Mouse (Mus musculus): ENCODE results near the gene Stambp.
"Not testable (repeated sequence)": the region's sequence is repeated elsewhere in the genome, so short reads cannot be mapped to it uniquely, and the experiment has no call there.

The Stambp gene

DNA sequence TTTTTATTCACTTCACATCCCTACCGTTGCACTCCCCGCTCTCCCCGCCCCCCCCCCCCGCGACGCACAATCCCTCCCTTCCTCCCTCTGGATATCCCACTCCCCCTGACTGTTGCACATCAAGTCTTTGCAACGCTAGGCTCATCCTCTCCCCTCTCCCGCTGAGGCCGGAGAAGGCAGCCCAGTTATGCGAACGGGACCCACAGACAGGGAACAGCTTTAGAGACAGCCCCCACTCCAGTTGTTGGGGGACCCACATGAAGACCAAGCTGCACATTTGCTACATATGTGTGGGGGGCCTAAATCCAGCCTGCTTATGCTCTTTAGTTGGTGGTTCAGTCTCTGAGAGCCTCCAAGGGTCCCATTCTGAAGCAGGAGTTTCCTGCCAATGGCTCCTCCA lies at the start of gene Stambp:
Stambp (minus strand) TSS at position 59 of the 400 bp plus-strand sequence.
- DNase-seq (ENCODE audit: low spot score in 2 of 2), result no peak

DNA sequence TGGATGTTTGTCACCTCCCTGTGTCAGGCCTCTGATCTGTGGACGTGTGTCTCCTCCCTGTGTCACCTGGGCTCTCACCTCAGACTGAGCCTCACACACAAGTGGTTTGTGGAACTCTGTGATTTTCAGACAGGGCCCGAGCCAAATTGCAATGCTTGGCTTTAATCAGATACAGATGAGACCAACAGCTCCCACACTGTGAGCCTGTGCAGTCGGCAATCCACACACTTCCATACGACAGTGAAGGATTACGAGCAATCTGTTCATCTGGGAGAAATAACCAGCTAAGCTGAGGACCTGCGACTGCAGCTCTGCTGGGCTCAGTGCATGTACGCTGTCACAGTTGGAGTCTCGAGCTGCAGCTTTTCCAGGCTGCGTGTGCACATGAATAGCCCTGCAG lies 47.4 kb upstream of the Stambp start:
- DNase-seq (ENCODE audit: low spot score in 2 of 2), result no peak

DNA sequence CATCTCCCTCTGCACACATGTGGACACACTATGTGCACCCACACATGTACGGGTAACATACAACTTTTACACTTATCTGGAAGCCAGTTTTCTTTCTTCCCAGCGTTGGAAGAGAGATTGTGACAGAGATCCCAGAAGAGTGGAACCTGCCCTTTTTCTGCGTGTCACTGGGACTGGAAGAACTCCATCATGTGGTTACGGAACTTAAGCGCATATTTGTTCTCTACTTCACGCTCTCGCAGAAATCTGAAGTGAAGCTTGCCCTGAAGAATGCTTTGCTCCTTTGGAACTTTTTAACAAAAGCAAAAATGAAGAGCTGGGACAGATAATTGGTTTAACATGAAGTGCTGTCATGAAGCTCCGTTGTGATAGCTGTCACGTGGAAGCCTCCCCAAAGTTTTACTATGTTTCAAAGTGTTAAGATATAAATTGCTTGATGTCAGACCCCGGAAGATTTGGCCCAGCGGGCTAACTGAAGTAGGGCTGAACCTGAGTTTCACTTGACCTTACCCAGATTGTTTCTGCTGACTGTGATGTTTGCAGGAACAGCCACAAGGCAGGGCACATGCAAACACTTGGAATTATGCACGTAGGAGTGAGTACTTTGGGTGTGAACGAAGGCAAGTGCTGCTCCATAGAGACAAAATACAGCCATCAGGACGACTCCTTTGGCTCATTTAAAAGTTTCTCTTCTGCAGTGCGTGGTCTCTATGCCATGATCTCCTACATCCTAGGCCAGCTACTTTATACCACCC lies 45.2 kb upstream of the Stambp start:
- no peak for DNase-seq (ENCODE audit: low spot score in 2 of 2)

DNA sequence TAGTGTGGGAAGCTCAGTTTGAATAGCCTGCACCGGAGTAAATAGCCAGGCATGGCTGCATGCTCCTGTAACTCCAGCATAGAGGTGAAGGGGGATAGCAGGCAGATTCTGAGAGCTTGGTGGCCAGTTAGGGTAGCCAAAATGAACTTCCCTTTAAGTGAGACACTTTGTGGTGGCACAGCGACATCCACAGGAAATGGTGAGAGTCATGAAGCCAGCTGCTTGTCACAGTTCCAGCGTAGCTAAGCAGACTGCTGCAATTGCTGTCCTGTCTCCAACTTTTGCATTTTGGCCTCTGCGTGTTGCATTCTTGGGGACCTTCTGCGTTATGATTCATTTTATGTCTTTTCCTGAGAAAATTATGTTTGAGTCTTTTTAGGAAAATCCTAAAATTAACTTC lies 44.0 kb upstream of the Stambp start:
- no peak for DNase-seq (ENCODE audit: low spot score in 2 of 2)

DNA sequence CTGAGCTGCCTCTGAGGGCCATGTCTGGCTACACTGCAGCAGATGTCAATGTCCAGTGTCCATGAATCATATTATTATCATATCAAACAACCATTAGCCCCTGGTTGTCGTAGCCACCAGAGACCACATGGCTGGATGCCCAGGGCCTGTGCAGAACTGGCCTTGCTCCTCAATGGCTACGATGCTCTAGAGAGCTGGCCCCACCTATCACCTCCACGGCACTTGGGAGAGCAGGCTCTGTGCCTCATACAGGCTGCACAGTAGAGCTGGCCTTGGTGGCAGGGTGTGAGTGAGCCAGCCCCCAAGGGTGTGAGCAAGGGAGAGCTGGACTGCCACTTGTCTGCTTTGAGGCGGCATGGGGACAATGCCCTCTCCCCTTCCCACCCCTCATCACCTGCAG lies 41.9 kb upstream of the Stambp start:
- no peak for DNase-seq (ENCODE audit: low spot score in 2 of 2)

DNA sequence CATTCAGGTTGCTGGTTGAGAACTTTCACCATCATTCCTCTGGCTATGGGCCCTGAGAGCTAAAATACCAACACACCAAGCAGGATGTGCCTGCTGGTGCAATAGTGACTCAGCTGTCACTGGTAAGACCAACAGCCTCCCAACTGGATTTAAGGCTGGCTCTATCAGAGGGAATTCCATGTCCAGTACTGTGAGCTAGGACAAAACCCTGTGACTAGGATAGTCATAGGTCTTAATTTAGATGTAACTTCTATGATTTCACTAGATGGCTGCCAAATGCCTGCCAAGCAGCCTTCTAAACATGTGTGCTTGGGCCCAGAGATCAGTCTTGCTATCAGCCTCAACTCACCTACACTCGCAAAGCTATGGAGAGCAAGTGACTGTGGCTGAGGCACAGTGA lies 40.4 kb upstream of the Stambp start:
- no peak for DNase-seq (ENCODE audit: low spot score in 2 of 2)

DNA sequence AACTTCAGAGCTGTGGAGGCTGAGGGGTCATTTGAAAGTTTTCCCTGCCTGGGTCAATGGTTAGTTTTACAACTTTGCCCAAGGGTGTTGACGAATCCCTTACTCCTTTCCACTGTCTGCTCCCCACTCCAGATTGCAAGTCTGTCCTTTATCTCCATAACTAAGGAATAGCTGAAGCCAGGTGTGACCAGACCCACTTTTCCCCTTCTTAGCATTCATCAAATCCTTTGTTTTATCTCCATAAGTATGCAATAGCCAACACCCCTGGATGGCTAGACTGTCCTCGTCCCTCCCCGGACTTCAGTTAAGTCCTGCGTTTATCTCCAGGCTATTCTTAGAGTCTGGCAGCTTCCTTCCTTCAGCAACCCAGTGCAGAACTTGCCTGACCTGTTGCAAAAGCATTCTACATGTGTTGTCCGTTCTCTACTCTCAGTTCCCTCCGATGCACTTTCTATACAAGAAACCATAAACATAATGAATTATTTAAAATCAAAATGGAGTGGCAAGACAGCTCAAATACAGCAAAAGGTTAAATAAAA lies 27.2 kb upstream of the Stambp start:
- no peak for DNase-seq (ENCODE audit: low spot score in 2 of 2)

DNA sequence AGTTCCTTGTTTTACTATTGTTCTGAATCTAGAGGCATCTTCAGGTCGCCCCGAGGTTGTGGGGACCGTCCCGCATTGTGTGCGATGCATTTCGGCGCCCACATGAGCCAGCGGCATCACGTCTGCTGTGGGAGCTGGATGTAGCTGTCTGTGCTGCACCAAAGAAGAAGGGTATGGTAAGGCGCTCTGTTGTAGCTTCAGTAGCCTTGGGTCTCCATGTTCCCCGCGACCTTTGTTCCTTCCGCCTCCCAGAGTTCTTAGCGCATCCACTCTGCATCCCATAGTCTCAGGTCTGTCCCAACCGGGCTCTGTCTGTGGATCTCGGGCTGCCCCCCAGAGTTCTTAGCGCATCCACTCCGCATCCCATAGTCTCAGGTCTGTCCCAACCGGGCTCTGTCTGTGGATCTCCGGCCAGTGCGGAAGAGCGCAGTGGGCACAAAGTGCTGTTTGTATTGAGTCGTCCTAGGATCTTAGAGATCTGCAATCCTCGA lies 26.6 kb upstream of the Stambp start:
- DNase-seq (ENCODE audit: low spot score in 2 of 2), result no peak

DNA sequence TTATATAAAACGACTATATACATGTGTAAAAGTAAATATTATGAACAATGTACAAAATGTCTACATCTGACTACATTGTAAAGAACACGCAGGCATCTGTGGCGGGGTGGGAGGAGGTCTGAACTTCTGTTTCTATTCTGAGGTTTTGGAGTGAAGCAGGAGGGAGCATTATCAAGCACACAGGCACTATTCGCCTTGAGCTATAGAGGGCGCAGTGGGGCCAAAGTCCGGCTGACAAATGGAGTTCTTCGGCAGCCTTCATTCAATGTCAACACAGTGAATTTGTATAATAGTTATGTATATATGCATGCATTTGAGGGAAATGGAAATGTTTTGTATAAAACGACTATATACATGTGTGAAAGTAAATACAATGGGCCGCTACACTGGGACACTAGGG lies 26.1 kb upstream of the Stambp start:
- no peak for DNase-seq (ENCODE audit: low spot score in 2 of 2)

DNA sequence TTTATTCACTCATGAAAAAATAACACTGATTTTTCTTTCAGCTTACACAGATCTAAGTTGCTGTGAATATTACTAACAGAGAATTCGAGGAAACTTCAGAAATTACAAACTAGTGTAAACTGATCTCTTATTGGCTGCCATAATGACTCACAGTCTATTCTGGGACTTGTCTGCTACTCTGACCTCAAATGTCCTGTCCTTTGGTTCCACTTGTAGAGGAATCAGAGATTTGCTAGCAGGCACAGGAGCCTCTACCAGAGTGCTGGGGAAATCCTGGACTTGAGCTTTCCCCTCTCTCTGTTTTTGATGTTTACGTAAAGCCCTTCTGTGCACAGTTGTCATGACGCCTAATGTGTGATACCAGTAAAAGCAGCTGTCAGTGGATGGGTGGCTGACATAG lies 25.5 kb upstream of the Stambp start:
- DNase-seq (ENCODE audit: low spot score in 2 of 2), result no peak

DNA sequence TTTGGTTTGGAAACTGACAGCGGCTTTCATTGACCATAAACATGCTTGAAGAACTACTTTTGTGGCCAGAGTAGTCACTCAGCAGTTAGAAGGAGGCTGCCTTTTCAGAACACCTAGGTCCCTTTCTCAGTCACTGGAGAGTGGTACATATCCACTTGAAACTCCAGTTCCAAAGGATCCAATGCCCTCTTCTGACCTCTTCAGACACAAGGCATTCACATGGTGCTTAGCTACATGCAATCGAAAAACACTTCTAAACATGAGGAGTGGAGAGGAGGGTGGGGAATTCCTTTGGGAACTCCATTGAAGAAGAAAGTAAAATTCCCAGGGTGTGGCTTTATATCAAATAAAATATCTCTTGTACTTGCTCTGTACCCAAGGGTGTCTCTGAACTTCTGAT lies 22.5 kb upstream of the Stambp start:
- no peak for DNase-seq (ENCODE audit: low spot score in 2 of 2)

DNA sequence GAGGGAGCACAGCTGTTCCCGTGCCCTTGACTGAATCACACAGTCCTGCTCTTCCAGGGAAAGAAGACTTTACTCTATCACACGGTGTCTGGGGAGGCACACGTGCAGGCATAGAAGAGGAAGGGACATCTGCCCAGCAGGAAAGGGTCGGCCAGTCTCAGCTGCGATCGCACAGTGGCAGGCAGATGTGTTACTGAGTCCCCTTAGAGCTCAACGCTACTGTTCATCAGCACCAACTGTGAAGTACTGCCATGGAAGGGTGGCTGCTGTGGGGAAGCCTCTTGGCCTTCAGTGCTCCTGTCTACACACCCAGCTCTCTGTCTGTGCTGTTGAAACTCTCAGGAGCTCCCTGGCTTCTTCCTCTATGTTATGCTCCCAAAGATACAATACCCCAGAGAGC lies 21.4 kb upstream of the Stambp start:
- DNase-seq (ENCODE audit: low spot score in 2 of 2), result no peak

DNA sequence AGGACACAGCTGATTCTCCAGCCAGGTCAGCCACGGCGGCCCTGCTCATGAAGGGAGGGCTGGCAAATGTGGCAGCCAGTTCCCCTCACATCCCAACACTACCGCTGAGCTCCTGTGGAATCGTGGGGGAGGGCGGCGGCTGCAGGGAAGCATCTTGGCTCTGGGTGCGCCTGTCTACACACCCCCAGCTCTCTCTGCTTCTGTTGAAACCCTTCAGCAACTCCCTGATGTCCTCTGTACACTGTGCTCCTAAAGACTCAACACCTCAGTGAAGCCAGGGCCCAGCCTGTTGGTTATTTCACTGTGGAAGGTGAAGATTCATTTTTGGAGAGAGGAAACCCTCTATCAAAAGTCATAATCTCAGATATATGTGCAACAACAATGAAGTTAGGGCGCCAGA lies 19.5 kb upstream of the Stambp start:
- DNase-seq (ENCODE audit: low spot score in 2 of 2), result no peak

DNA sequence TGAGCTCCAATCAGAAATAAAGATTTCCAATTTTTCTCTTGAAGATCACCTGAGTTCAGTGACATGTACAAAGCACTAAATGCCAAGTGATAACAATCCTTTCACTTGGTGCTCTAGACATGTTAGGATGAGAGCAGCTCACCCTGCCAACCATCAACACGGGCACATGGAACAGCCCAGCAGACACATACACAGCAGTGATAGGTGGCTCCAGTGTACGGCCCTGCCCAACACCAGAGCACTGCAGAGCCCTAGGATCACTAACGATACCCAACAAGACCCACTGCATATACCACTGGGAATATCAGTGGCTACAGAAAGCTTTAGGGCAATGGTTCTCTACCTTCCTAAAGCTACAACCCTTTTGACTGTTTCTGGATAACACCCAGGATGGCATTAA lies 17.8 kb upstream of the Stambp start:
- DNase-seq (ENCODE audit: low spot score in 2 of 2), result no peak

DNA sequence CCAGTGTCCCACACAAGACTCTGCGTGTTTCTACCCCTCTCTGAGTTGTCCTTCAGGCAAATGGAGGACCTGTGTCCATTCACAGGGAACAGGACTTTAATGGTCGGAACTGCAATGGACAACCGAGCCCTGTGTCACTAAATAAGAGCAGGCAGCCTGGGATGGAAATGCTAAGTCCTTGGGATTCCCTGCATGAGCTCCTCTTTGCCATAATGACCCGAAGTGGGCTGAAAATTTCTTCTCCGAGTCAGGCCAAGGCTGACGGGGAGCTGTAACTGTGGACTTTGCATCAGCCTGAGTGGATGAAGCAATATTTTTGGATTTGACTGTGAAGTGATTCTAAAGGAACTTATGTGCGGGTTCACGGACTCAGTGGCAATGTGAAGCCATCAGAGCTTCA lies 14.7 kb upstream of the Stambp start:
- not testable (repeated sequence) for DNase-seq (ENCODE audit: low spot score in 2 of 2)

DNA sequence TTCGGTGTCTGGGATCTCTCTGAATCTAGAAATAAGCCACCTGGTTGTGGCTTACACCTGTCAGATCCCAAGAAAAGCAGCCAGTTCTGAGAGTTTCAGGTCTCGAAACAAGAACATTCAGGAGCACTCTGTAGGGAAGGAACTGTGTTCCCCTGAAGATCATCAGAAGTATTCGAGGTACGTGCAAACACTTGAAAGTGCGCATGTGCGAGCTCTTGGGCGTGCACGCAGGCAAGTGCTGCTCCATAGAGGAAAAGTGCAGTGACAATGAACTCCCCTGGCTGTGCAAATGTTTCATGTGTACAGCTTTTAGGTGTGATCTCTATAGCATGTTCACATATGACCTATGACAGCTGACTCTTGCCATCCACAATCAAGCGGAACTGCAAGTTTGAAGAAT lies 12.8 kb upstream of the Stambp start:
- not testable (repeated sequence) for DNase-seq (ENCODE audit: low spot score in 2 of 2)

DNA sequence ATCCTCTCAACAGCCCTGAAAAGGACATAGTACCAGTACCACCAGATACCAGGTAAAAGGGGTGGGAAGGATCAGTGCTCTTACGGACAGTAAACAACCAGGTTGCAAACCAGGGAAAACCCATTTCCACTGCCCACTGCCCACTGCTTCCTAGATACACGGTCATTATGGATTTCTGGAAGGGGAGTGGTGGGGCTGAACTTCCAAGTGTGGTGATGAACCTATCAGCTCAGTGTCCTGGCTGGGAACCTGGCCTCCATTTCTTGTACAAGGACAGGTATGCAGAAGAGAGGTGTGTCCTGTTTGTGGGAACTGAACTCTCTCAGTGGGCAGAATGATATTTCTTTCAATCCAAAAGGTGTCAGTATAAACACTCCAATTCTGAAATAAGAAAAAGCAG lies 11.1 kb upstream of the Stambp start:
- DNase-seq (ENCODE audit: low spot score in 2 of 2), result no peak

DNA sequence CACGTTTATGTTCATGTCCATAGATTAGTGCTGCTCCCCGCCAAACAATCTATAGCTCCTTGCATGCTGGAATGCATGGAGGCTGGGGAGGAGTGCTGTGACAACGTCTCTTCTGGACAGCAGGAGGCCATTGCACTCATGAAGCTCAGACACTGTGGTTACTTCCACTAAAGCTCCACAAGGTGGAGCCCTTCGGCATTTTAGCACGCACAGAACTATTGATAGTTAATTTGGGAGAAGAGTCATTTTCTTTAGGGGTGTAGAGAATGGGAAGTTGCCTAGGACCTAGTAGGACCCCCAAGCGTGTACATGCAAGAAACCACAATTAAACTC lies 10.4 kb upstream of the Stambp start:
- DNase-seq (ENCODE audit: low spot score in 2 of 2), result no peak

DNA sequence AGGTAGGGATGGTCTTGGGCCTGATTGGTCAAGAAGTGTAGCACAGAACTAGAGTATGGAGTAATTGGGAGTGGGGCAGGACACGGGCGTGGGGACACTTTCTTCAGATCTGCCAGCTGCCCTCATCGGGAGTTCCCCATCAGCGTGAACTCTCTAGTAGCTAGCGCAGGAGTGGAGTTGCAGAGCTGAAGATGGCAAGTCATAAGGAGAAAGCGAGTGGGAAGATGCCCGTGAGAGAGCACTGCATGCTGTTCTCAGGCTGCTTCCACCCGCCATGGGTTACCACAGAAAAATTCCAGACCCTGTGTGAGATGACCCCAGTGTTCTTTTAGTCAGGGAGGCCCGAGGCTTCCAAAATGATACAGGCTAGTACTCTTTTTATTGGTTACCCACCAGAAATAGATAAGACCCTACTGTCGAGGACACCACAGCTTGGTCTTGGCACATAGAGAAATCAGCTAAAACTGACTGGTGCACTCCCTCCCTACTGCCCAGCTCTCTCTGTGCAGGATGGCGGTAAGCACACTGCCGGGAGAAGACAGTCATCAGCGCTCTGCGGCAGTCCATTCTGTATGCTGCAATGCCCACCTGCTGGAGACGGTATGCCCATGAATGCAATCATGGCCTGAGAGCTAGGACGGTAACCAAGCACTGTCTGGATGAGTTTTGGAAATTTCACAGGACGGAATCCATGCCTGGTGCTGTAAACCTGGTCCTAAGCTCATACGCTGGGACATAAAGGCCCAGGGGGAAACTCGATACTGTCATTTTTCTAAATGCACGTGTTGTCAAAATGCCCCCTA lies 9.8 kb upstream of the Stambp start:
- DNase-seq (ENCODE audit: low spot score in 2 of 2), result no peak

DNA sequence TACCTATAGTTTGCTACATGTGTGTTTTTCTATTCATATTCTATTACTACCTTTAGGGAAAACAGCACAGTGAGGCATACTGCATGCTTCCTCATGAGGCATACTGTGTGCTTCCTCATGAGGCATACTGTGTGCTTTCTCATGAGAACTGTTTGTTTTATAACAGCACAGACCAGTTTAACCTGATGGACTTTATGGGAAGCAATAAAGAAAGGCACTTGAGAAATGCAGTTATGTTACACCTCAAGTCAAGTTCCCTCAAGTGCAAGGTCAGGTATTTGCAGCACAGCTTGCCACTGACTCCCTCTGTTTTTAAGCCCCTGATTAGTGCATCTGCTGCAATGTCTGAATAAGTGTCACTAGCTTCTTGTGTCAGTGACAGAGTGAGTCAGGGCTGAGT lies 5.0 kb upstream of the Stambp start:
- no peak for DNase-seq (ENCODE audit: low spot score in 2 of 2)

DNA sequence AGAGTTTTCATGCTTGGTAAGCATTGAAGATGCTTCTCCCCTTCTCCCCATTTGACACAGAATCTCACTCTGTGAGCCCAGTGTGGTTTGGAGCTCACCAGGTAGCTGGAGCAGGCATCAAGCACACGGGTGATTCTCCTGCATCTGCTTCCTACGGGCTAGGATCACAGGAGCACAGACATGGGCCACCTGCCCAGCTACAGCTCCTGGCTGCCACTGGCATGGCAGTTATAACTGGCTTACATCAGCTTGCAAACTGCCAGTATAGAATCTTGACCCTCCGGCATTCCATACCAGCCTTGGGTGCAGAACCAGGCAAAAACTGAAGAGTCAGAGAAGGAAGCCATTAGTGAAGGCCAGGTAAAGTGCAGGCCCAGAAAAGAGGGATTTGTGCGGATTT lies 3.1 kb upstream of the Stambp start:
- no peak for DNase-seq (ENCODE audit: low spot score in 2 of 2)

DNA sequence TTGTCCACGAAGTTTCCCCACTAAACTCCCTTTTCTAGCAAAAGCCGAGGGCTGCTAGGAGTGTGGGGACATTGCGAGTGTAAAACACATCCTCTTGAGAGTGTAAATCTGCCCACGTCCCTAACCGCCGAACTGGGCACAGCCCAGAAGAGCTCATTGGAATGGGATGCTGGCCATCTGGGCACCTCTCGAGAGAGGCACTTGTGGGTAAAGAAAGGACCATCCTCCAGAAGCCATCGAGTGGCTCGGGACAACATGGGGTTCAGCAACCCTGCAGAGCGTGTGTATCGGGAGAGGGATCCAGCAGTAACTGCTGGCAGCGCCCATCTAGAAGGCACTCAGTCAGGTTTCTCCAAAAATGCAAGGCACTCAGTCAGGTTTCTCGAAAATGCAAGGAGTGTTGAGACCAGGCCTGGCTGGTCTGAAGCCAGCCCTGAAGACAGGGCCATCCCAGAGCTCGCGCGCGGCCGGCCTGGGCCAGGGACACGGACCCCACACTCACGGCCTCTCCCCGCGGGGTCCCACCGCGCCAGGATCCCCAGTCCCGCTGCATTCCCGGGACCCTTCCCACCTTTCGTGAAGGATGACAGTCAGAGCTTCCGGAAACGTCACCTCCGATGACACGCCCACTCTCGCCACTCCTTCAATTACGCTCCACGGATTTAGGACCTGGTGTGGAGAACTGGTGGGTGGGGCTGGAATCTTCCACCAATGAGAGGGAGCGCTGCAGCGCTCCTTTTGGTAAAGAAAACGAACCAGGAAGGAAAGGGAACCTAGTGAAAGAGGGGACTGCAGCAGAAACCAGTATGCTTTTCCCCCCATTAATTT lies 475 bp downstream of the Stambp start:
- peak; percentile 87 to 94 for DNase-seq (ENCODE audit: low spot score in 2 of 2)
